Mouse (Mus musculus) brain, embryonic 14.5 days (tissue): ENCODE data around the gene Tas2r126. TPM values are rescaled to one million over a fixed set of nuclear protein-coding genes. Genes with fewer than 3 reads are reported as not detected.

Source experiments
- DNase-seq: peaks from one replicate; pipeline ENCODE4 v3.0.0-alpha.2; 2011; ENCODE audit warnings: low read depth
- CTCF ChIP-seq: fragments of 200-500 bp; IDR thresholded peaks from 2 replicates; pipeline ENCODE4 v1.5.1; 2012; ENCODE audit warnings: inconsistent platforms, mild to moderate bottlenecking, moderate library complexity, borderline replicate concordance; ENCODE audit not compliant: insufficient read depth, insufficient read length; ENCODE audit errors: extremely low read depth
- POLR2A ChIP-seq: fragments of 200-500 bp; IDR thresholded peaks from 2 replicates; pipeline ENCODE4 v1.6.1; 2012; ENCODE audit warnings: mild to moderate bottlenecking, inconsistent platforms, borderline replicate concordance; ENCODE audit not compliant: poor library complexity, insufficient read depth, insufficient read length, severe bottlenecking; ENCODE audit errors: extremely low read depth
- polyA plus RNA-seq: library from polyadenylated mRNA; depleted of rRNA; stranded (reverse); fragments of >200 nt; gene quantifications from 2 replicates; pipeline ENCODE4 v1.2.3, GENCODE M21; 2012; rRNA removed

The Tas2r126 gene
- 0.10 TPM in 1 of 2 replicates, not detected in the other for polyA plus RNA-seq

DNA sequence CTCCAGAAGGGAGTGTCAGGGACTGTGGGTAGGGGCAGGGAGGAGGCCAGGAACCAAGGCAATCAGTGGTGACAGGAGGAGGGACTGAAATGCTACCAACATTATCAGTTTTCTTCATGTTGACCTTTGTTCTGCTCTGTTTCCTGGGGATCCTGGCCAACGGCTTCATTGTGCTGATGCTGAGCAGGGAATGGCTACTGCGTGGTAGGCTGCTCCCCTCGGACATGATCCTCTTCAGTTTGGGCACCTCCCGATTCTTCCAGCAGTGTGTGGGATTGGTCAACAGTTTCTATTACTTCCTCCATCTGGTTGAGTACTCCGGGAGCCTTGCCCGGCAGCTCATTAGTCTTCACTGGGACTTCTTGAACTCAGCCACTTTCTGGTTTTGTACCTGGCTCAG, at the start of gene Tas2r126:
Gene Tas2r126, plus strand, starts transcription at position 90 of the 400 bp plus-strand sequence.
- no peak for TF ChIP-seq CTCF
- no peak for TF ChIP-seq POLR2A
- no peak for DNase-seq

DNA sequence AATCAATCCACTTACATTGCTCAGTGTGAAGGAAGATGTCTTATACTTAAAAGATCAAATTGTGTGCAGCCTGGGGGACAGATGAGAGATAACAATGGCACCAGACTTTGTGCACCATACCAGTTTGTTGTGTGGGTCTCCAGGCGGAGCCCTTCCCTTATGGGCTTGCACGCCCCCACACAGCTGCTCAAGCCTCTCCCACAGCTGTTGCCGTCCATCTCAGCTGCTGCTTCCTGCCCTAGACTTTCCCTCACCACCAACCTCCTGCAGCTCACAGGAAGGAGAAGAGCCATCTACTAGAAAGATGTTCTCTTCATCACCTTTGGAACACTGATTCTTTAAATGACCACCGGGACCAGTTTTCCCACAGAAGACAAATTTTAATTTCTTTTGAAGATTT, 48.7 kb upstream of the Tas2r126 start:
- DNase-seq = no peak
- TF ChIP-seq CTCF = no peak
- TF ChIP-seq POLR2A = no peak

DNA sequence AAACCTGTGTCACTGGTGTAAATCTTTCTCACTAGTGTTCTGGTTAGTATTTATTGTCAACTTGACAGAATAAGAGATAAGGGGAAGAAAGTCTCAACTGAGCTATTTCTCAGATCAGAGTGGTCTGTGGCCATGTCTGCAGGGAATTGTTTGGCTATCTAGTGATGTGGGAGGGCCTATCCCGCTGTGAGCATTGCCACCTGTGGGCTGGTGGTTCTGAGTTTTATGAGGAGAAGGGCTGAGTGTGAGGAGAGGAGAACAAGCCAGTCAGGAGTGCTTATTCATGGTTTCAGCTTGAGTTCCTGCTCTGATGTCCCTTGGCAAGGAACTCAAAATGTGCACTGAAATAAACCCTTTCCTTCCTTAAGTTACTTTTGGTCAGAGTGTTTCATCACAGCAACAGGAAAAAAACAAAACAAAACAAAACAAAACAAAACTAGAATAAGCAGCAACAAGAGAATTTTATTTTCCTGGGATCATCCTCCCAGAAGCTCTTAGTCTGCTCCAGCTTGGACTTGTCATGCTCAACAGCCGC, 42.5 kb upstream of the Tas2r126 start:
- TF ChIP-seq CTCF (no peak), POLR2A (no peak)

DNA sequence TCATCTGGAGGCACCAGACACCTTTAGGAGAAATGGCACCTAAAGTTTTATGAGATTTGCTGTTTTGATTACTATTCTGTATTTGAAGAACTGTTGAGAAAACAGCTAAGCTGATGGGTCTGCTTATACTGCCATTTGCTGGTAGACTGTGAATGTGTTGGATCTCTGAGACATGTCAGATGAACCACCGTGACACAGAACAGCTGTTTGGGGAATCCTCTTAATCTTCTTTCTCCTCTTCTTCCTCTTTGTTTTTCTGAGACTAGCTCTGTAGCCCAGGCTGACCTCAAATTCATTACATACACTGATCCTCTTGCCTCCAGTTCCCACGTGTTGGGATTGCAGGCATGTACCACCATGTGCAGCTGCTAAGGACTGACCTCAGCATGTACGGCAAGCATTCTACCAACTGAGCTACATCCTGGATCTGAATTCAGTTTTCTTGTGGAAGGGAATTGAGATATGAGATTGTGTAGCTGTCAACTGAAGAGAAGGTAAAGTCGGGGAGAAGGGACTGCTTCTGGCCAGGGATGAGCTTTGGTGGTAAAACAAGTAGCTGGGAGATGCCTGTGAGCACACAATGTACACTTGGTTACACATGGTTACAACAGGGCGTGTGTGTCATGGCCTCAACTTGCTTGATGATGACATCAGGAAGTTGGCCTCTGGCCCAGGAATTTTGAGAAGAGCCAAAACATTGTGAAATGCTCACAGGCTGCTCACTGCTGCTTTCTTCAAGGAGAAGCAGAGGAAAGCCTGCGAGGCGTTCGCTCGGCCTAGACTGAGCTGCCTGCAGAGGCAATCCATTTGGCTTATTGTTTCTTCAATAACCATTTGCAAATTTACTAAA, 38.1 kb upstream of the Tas2r126 start:
- no peak for TF ChIP-seq POLR2A
- no peak for TF ChIP-seq CTCF
- DNase-seq = peak; percentile 50

More for the DNA sequence above, 42.5 kb upstream of the Tas2r126 start:
- no peak for DNase-seq

DNA sequence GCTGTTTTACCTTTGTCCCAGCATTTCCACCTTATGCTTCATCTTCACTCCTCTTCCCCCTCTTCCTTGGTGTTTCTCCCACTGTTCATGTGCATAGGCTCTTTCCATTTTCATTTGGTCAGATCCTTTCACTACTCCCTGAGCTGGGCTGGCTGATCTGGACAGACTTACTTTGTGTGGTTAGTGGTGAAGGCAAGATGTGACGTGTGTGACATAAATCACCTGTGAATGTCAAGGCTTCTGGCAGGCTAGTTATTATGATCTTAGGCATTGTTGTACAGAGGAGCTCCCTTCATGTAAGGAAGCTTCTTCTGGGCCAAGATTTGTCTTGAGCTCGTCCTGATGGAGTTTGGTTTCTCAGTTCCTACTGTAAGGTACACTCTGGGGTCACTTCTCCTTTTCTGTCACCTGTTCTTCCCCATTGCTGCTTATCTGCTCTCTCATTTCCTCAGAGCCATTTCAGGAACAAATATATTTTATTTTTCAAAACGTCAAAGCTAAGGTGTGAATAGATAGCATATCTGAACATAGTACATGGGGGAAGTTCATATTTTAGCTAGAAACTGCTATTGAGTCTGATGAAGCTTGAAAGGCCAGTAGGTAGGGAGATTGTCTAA, 37.2 kb upstream of the Tas2r126 start:
- TF ChIP-seq CTCF (no peak), POLR2A (no peak)
- DNase-seq = no peak

DNA sequence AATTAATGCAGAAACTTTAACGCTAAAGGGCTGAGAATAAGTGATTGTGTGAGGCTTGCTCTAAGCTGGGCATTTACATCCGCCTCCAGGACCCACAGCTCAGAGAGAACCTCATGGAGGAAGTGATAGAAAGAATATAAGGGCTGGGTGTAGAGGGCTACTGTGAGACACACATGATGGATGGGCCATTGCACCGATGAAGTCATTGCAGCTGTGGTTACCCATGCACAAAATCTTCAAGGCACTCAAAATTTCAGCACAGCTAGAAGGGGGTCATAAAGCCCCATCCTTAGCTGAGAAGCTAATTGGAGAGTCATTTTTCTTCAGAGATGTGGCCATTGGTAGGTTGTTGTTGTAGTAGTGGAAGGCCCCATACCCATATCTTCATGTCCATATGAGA, 36.0 kb upstream of the Tas2r126 start:
- TF ChIP-seq CTCF (no peak), POLR2A (no peak)
- DNase-seq = no peak

DNA sequence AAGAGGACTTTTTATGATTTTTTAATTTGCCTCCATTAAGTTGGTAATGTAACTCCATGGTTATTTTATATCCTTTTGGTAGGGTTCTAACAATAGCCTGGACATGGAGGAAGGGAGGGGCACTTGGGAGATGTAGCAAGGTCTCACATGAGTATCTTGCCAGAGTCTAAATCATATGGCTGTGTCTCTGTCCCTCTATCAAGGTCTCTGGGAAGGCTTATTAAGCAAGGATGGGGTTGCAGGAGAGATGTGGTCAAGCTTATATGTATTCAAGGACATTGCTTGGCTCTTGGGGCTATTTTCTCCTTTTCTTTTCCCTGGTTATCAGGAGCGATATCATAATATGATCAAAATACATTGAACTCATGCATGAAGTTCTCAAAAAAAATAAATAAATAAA, 35.3 kb upstream of the Tas2r126 start:
- TF ChIP-seq POLR2A (no peak), CTCF (no peak)
- DNase-seq = no peak

DNA sequence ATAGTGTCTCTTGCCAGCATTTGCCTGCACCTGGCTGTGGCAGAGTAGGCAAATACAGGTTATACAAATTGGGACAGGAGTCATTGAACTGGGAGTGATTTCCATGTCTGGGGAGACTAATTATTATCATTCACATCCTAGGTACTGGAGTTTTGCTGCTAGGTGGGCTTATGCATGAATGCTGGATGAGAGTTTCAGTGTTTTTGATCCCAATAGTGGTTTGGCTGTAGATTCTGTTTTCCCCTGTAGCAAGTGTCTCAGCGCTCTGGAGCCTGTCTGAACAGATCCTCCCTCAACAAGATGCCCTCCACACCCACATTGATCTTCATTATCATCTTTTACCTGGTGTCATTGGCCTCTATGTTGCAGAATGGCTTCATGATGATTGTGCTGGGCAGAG, 34.4 kb upstream of the Tas2r126 start, which contains the start of gene Tas2r143:
Gene Tas2r143, plus strand, starts transcription at position 301 of the 400 bp plus-strand sequence.
- DNase-seq = no peak
- TF ChIP-seq POLR2A = no peak
- no peak for TF ChIP-seq CTCF

DNA sequence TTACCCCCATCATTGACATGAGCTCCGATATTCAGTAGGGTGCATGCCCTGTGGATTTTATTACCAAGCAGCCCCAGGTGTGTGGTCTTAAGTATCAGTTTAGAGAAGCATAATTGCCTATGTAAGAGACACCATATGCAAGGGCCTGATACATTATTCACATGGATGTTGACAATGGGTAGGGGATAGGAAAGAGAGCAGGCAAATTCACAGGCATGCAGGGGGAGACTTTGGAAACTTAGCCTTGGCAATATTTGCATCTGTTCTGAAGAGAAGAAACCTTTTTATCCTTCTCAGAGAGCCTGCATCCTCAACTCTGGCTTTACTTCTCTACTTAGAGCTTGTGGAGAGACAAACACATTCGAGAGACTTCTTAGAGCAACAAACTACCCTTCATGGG, 29.2 kb upstream of the Tas2r126 start, which contains the start of gene Tas2r135:
Gene Tas2r135, plus strand, starts transcription at position 301 of the 400 bp plus-strand sequence.
- TF ChIP-seq POLR2A (no peak), CTCF (no peak)
- DNase-seq = no peak

DNA sequence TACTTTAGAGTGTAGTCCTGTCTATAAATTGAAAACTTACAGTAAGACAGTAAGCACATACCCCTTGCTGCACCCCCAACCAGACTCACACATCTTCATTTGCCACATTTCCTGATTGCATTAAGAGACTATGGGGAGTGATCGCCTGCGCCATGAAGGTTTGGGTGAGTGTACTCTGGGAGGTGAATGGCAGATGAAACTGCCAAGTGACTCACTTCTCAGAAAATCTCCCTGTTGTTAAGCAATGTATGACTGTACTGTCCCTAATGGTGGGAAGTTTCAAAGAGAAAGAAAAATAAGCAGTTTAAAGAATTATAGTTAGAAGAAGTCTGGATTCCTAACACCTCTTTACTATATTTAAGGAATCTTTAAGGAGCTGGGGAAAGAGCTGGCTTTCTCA, 14.9 kb upstream of the Tas2r126 start:
- TF ChIP-seq CTCF (no peak), POLR2A (no peak)
- DNase-seq = no peak

DNA sequence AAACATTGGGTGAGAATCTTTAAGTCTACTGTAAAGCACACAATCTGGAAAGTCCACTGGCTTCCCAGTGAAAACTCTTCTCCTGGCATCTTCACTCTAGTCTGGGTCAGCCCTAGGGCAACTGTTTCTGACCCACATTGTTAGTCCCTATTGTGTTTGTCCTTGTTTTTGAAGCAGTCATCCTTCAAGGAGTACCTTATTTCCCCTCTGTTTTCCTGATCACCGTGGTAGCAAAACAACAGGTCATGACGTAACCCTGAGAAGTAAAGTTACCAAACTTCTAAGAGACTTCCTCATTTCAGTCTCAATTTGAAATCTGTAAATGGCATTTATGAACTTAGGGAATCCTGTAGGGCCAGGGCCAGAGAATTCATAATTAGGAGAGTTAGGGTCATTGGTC, 12.9 kb upstream of the Tas2r126 start:
- no peak for TF ChIP-seq CTCF
- DNase-seq = no peak

DNA sequence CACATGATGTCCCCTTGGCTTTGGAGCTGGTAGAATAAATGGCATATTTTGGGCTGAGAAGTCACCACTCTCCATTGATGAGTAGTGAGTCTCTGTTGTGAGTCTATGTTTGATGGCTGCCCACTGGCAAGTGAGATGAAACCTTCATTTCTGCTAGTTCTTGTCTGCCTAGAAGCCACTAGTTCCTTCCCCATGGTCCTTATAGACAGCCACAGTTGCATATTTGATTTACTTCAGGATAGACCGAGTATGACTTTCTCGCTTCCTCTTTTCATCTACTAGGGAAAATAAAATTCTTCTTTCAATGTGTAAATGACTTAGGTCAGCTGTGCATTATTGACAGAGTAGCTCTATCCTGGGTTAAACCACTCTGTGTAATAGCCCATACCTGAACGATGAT, 9.9 kb upstream of the Tas2r126 start:
- no peak for DNase-seq
- TF ChIP-seq CTCF = no peak

DNA sequence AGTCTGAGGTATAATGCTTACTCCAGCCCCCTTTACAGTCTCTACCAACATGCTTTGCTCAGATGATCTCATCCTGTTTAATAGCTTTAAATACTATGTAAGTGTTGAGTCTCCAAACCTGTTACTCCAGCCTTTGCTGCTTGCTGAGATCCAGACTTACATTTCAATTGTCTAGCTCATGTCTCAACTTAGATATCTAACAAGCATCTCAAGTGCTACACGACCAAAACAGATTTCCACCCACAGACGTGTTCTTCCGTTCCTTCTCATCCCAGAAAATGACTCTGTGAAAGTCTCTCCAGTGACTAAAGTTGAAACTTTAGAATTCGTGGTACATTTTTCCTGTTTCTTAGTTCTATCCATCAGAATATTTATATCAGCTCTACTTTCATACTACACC, 8.0 kb upstream of the Tas2r126 start:
- DNase-seq = no peak
- TF ChIP-seq POLR2A = no peak
- TF ChIP-seq CTCF = no peak
